Mouse (Mus musculus): ENCODE results near the gene Rhbdf1.

The Rhbdf1 gene

DNA sequence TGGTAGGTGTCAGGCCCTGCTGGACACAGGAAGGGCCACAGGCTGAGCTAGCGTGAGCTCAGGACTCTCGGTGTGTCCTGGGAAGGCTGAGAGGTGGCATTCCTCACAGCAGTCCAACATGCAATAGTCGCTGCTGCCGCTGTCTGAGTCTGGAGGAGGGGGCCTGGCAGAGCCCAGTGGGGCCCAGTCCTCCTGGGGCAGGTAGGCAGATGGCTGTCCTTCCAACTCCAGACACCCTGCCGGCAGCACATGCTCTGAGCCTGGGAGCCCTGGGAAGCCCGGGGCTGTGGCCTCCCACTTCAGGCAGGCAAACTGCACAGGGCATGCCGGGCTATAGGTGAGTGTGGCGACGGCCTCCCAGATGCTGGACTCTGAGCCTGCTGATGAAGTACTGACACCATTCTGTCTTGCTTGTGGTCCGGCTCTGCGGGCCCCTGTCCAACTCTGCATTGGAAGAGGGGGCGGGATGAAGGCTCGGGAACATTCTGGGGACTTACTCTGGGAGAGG, 31.4 kb downstream of the Rhbdf1 start:
- no peak for DNase-seq (ENCODE audit: low read depth, low spot score)

- DNase-seq (ENCODE audit: low read depth, low spot score) = no peak
Observed at GRCm38 (mm10) chr11:32190119-32190518, 32.0 kb downstream of the Rhbdf1 start.

GRCm38 (mm10) chr11:32189434-32189833, 32.7 kb downstream of the Rhbdf1 start:
- DNase-seq (ENCODE audit: low read depth, low spot score) = no peak

DNA sequence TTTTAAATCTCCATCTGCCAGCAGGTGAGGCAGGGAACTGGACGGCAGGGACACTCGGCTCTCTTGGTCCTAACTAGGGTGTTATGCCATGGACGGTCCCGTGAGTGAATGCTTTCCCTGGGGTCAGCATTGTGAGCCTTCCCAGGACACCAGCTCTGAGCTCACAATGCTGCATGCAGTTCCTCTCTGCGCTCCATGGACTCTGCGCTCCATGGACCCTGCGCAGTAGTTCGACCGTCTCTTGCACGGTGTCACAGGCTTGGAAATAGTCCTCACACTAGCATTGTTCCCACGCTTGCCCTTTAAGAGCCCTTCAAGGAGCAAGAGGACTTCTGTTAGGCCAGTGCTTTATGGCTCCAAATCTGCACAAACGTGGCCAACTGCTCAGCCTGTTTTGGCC, 33.2 kb downstream of the Rhbdf1 start:
- no peak for DNase-seq (ENCODE audit: low read depth, low spot score)

DNA sequence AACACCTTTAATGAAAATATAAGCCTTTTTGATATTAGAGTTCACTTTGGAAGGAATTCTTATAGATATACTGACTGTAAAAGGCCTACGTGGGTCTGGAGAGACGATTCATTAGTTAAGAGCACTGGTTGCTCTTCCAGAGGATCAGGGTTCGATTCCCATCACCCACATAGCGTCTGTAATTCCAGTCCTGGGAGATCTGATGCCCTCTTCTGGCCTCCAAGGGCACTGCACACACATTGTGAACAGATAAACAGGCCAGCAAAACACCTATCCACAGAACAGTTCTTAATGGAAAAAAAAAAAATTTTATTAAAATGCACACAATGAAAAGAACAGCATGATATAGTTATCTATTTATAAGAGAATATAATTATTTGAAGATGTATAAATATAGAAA, 34.8 kb downstream of the Rhbdf1 start:
- DNase-seq (ENCODE audit: low read depth, low spot score) = peak; percentile 49

GRCm38 (mm10) chr11:32186031-32186430, 36.1 kb downstream of the Rhbdf1 start:
- no peak for DNase-seq (ENCODE audit: low read depth, low spot score)

DNA sequence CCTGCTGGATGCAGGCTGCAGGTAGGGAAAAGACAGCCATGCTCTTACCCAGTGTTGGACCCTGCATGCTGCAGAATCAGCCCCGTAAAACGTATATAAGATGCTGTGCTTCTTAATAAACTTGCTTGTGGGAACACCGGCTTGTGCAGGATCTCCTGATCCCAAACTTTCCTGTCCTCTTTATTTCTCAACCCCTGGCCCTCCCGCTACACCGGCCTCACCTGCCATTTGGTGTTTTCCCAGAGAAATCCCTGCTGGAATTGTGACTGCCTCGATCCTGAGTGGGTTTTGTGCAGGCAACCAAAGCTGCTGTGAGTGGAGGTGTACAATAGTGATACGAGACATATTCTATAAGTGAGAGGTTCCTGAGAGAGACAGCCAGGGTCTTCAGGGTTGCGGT, 37.6 kb downstream of the Rhbdf1 start:
- no peak for DNase-seq (ENCODE audit: low read depth, low spot score)

- peak; percentile 63 for DNase-seq (ENCODE audit: low read depth, low spot score)
Observed at GRCm38 (mm10) chr11:32181973-32182868, 39.9 kb downstream of the Rhbdf1 start.

DNA sequence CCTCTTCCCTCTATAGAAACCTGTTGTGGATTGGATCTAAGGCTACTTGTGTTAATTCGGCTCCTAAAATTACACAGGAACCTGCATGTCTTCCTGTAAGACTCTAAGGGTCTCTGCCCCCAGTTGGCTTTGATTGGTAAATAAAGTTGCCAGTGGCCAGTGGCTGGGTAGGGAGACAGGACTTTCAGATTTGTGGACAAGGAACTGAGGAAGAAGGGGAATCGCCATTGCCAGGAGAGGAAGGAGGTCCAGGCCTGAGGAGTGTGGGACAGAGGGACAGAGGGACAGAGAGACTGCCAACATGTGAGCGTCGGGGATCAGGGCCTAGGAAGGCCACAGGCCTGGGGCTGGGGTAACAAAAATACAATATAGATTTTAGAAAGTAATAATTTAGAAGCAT, 40.9 kb downstream of the Rhbdf1 start:
- DNase-seq (ENCODE audit: low read depth, low spot score) = no peak

DNA sequence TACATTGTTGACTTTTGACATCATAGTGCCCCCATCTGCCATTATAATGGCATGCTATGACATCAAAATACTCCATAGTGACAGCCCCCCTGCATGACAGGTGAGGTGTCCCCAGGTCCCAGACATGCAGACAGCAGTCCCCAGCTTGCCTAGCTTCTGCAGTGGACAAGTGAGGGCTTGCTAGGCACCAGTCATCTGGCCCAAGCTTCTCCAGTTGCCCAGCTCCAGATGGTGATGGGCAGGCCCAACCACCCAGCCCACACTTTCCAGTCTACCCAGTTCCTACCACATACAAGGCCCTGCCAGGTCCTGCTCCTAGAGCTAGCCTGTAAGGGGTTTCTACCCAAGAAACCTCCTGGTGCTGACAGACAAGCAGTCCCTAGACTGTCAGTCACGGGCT, 43.6 kb downstream of the Rhbdf1 start:
- DNase-seq (ENCODE audit: low read depth, low spot score) = no peak

- DNase-seq (ENCODE audit: low read depth, low spot score) = no peak
Observed at GRCm38 (mm10) chr11:32166683-32167082, 55.4 kb downstream of the Rhbdf1 start.

- DNase-seq (ENCODE audit: low read depth, low spot score) = peak; percentile 85
Observed at GRCm38 (mm10) chr11:32161922-32162804, 59.9 kb downstream of the Rhbdf1 start.

- peak; percentile 75 for DNase-seq (ENCODE audit: low read depth, low spot score)
Observed at GRCm38 (mm10) chr11:32161500-32161899, 60.6 kb downstream of the Rhbdf1 start.

DNA sequence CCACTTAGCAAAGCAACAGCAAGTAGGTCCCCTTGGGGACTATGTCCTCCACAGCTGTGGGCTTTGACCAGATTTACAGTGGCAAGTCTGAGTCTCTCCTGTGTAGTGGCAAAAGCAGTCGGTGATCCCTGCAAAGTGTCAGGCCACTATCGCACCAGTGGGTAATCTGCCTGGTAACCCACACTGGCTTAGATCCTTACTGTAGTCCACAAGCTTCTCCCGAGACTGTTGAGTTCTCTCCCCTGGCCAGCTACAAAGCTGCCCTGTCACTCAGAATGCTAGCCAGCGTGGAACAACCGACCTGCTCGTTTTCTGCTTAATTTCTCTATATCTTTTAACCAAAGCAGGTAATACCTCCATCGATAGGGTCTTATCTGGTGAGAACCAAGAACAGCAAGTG, 61.8 kb downstream of the Rhbdf1 start:
- DNase-seq (ENCODE audit: low read depth, low spot score) = no peak
